Mouse (Mus musculus): Measurements from ENCODE around the gene a. TPM values are rescaled to one million over a fixed set of nuclear protein-coding genes. Genes with fewer than 3 reads are reported as not detected.
"Not testable (repeated sequence)": the region's sequence is repeated elsewhere in the genome, so short reads cannot be mapped to it uniquely, and the experiment has no call there.

a gene
- polyA plus RNA-seq, 1 experiment, result 1.4 TPM

DNA sequence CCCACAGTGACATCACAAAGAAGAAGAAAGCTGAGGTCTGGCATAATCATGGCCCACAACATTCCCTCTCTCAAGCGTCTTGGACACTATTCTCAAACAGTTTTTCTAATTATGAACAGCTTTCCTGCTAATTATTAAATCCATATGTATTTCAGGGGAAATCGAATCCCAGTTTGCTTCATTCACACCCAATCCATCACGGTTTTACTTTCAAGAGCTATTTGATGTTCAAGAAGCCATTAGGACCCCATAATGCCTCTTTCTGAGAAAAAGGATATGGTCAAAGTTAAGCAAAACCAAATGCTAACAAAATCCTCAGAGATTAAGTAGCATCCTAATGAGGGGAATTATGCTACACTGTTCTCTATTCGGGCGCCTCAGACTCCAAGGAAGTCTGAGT lies 181.8 kb downstream of the a start:
- H3K4me1 ChIP-seq (ENCODE audit: control insufficient read depth, insufficient read depth, low read length), result no peaks in the 10 kb centered on the region
- no peaks in the 10 kb centered on the region for H3K27me3 ChIP-seq (ENCODE audit: control insufficient read depth, insufficient read depth, low read length)
- H3K4me3 ChIP-seq (ENCODE audit: control insufficient read depth, low read depth, low read length), result no peak overlapping the region
- no peaks in the 10 kb centered on the region for H3K36me3 ChIP-seq (ENCODE audit: control insufficient read depth, insufficient read depth, low read length)
- TF ChIP-seq CTCF (IDR thresholded peaks at IDR 0.05; ENCODE audit: control insufficient read depth, insufficient read depth, insufficient replicate concordance, low read depth, low read length) (no peak), POLR2A (IDR thresholded peaks at IDR 0.05; ENCODE audit: control insufficient read depth, low read depth, low read length) (no peak)
- H3K27ac ChIP-seq (ENCODE audit: control insufficient read depth, insufficient read depth, low read depth, low read length), result no peak overlapping the region

- H3K27me3 ChIP-seq (ENCODE audit: control insufficient read depth, insufficient read depth, low read length), result no peaks in the 10 kb centered on the region
- H3K36me3 ChIP-seq (ENCODE audit: control insufficient read depth, insufficient read depth, low read length), result no peaks in the 10 kb centered on the region
- H3K4me3 ChIP-seq (ENCODE audit: control insufficient read depth, low read depth, low read length), result no peak overlapping the region
- H3K4me1 ChIP-seq (ENCODE audit: control insufficient read depth, insufficient read depth, low read length), result no peaks in the 10 kb centered on the region
- no peak overlapping the region for H3K27ac ChIP-seq (ENCODE audit: control insufficient read depth, insufficient read depth, low read depth, low read length)
- TF ChIP-seq CTCF (IDR thresholded peaks at IDR 0.05; ENCODE audit: control insufficient read depth, insufficient read depth, insufficient replicate concordance, low read depth, low read length), result 0 out of 2 replicates have a peak, but pooled peaks have one; percentile 8
- TF ChIP-seq POLR2A (IDR thresholded peaks at IDR 0.05; ENCODE audit: control insufficient read depth, low read depth, low read length), result no peak
Observed at GRCm38 (mm10) chr2:154986609-154987008, 195.4 kb downstream of the a start.

GRCm38 (mm10) chr2:154991411-154991810 lies 200.2 kb downstream of the a start:
- TF ChIP-seq POLR2A (IDR thresholded peaks at IDR 0.05; ENCODE audit: control insufficient read depth, low read depth, low read length), result no peak
- no peak for TF ChIP-seq CTCF (IDR thresholded peaks at IDR 0.05; ENCODE audit: control insufficient read depth, insufficient read depth, insufficient replicate concordance, low read depth, low read length)
- no peaks in the 10 kb centered on the region for H3K4me1 ChIP-seq (ENCODE audit: control insufficient read depth, insufficient read depth, low read length)
- H3K36me3 ChIP-seq (ENCODE audit: control insufficient read depth, insufficient read depth, low read length), result no peaks in the 10 kb centered on the region

GRCm38 (mm10) chr2:154992083-154992482 lies 200.9 kb downstream of the a start:
- Histone ChIP-seq H3K27ac (ENCODE audit: control insufficient read depth, insufficient read depth, low read depth, low read length) (no peak overlapping the region), H3K27me3 (ENCODE audit: control insufficient read depth, insufficient read depth, low read length) (no peaks in the 10 kb centered on the region)

More at GRCm38 (mm10) chr2:154991411-154991810, 200.2 kb downstream of the a start:
- H3K27ac ChIP-seq (ENCODE audit: control insufficient read depth, insufficient read depth, low read depth, low read length), result no peak overlapping the region
- H3K27me3 ChIP-seq (ENCODE audit: control insufficient read depth, insufficient read depth, low read length), result no peaks in the 10 kb centered on the region
- no peak overlapping the region for H3K4me3 ChIP-seq (ENCODE audit: control insufficient read depth, low read depth, low read length)

GRCm38 (mm10) chr2:155005491-155005890 lies 214.3 kb downstream of the a start:
- no peak overlapping the region for H3K27ac ChIP-seq (ENCODE audit: control insufficient read depth, insufficient read depth, low read depth, low read length)
- H3K36me3 ChIP-seq (ENCODE audit: control insufficient read depth, insufficient read depth, low read length), result no peaks in the 10 kb centered on the region
- no peaks in the 10 kb centered on the region for H3K27me3 ChIP-seq (ENCODE audit: control insufficient read depth, insufficient read depth, low read length)
- no peak for TF ChIP-seq POLR2A (IDR thresholded peaks at IDR 0.05; ENCODE audit: control insufficient read depth, low read depth, low read length)
- TF ChIP-seq CTCF (IDR thresholded peaks at IDR 0.05; ENCODE audit: control insufficient read depth, insufficient read depth, insufficient replicate concordance, low read depth, low read length), result no peak
- H3K4me1 ChIP-seq (ENCODE audit: control insufficient read depth, insufficient read depth, low read length), result no peaks in the 10 kb centered on the region
- H3K4me3 ChIP-seq (ENCODE audit: control insufficient read depth, low read depth, low read length), result no peak overlapping the region

More at GRCm38 (mm10) chr2:154992083-154992482, 200.9 kb downstream of the a start:
- H3K4me1 ChIP-seq (ENCODE audit: control insufficient read depth, insufficient read depth, low read length), result no peaks in the 10 kb centered on the region
- TF ChIP-seq POLR2A (IDR thresholded peaks at IDR 0.05; ENCODE audit: control insufficient read depth, low read depth, low read length) (no peak), CTCF (IDR thresholded peaks at IDR 0.05; ENCODE audit: control insufficient read depth, insufficient read depth, insufficient replicate concordance, low read depth, low read length) (no peak)
- no peaks in the 10 kb centered on the region for H3K36me3 ChIP-seq (ENCODE audit: control insufficient read depth, insufficient read depth, low read length)
- H3K4me3 ChIP-seq (ENCODE audit: control insufficient read depth, low read depth, low read length), result no peak overlapping the region

GRCm38 (mm10) chr2:155011086-155011656 lies 220.0 kb downstream of the a start:
- Histone ChIP-seq H3K4me3 (ENCODE audit: control insufficient read depth, low read depth, low read length) (no peak overlapping the region), H3K4me1 (ENCODE audit: control insufficient read depth, insufficient read depth, low read length) (no peaks in the 10 kb centered on the region), H3K27ac (ENCODE audit: control insufficient read depth, insufficient read depth, low read depth, low read length) (no peak overlapping the region), H3K36me3 (ENCODE audit: control insufficient read depth, insufficient read depth, low read length) (no peaks in the 10 kb centered on the region), H3K27me3 (ENCODE audit: control insufficient read depth, insufficient read depth, low read length) (no peaks in the 10 kb centered on the region)
- TF ChIP-seq POLR2A (IDR thresholded peaks at IDR 0.05; ENCODE audit: control insufficient read depth, low read depth, low read length) (no peak), CTCF (IDR thresholded peaks at IDR 0.05; ENCODE audit: control insufficient read depth, insufficient read depth, insufficient replicate concordance, low read depth, low read length) (no peak)

DNA sequence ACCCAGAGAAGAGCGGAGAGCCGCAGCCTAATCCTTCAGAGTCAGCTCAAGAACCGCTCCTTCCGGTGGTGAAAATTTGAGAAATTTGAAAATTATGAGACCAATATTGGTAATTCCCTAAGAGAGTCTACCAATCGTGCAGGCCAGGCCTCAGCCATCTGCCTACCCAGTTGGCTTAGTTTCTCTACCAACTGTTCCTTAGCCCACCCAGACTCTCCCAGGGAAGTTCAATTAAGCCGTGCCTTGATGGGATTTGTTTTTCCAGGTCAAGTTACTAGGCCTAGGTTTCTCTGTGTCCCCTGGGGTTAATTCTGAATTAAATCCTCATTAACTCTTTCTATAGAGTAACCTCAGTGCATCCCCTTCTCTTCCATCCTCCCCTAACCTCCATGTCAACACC lies 221.8 kb downstream of the a start:
- Histone ChIP-seq H3K4me3 (ENCODE audit: control insufficient read depth, low read depth, low read length) (no peak overlapping the region), H3K27ac (ENCODE audit: control insufficient read depth, insufficient read depth, low read depth, low read length) (no peak overlapping the region), H3K36me3 (ENCODE audit: control insufficient read depth, insufficient read depth, low read length) (no peaks in the 10 kb centered on the region), H3K4me1 (ENCODE audit: control insufficient read depth, insufficient read depth, low read length) (no peaks in the 10 kb centered on the region), H3K27me3 (ENCODE audit: control insufficient read depth, insufficient read depth, low read length) (no peaks in the 10 kb centered on the region)
- TF ChIP-seq POLR2A (IDR thresholded peaks at IDR 0.05; ENCODE audit: control insufficient read depth, low read depth, low read length) (no peak), CTCF (IDR thresholded peaks at IDR 0.05; ENCODE audit: control insufficient read depth, insufficient read depth, insufficient replicate concordance, low read depth, low read length) (no peak)

- not testable (repeated sequence) for H3K4me1 ChIP-seq (ENCODE audit: control insufficient read depth, insufficient read depth, low read length); H3K27me3 ChIP-seq (ENCODE audit: control insufficient read depth, insufficient read depth, low read length); H3K27ac ChIP-seq (ENCODE audit: control insufficient read depth, insufficient read depth, low read depth, low read length); H3K36me3 ChIP-seq (ENCODE audit: control insufficient read depth, insufficient read depth, low read length); H3K4me3 ChIP-seq (ENCODE audit: control insufficient read depth, low read depth, low read length)
Observed at GRCm38 (mm10) chr2:155016751-155017150, 225.5 kb downstream of the a start.

- Histone ChIP-seq H3K27ac (ENCODE audit: control insufficient read depth, insufficient read depth, low read depth, low read length) (peak within 1 kb of the TSS; percentile 76), H3K4me3 (ENCODE audit: control insufficient read depth, low read depth, low read length) (peak within 1 kb of the TSS; percentile 79)
- not testable (repeated sequence) for H3K4me1 ChIP-seq (ENCODE audit: control insufficient read depth, insufficient read depth, low read length); H3K36me3 ChIP-seq (ENCODE audit: control insufficient read depth, insufficient read depth, low read length); H3K27me3 ChIP-seq (ENCODE audit: control insufficient read depth, insufficient read depth, low read length)
Observed at GRCm38 (mm10) chr2:155018251-155018755, 227.1 kb downstream of the a start, which contains the start of gene Gm14226. Gene Gm14226 (plus strand): TSS chr2:155018266.
